Mouse (Mus musculus): Measurements from ENCODE around the gene Cacna1d.

Cacna1d gene

DNA sequence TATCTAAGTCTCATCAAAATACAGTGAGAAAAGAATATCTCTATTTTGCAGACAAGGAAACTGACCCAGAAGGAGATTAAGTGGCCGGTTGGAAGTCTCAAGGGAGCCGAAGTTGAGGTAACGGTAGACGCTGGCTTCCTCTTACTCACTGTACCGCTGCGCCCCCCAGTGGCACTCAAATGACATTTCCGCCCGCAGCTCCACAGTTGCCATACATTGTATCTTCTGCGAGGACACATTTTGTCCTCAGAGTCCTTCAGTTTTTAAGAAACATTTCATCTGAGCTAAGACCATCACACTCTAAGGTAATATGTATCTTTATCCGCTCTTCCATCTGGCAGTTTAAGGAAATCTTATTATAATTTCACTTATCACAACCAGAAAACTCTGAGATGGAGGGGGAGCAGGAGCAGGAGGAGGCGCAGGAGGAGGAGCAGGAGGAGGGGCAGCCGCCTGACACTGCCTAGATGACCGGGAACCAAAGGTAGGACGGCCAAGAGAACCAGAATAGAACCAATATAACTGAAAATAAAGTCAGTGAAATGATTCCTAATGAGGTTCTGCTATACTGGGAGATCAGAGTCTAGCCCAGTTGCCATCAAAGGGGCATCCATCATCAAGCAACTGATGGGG lies 31.2 kb downstream of the Cacna1d start:
- in situ Hi-C loops (cut with MboI, MseI), result loop anchor here (5.0 kb wide), 1 partner anchor 318 kb away; no protein-coding TSS in a partner anchor

GRCm38 (mm10) chr14:30458820-30459219 lies 32.4 kb downstream of the Cacna1d start:
- in situ Hi-C loops (cut with MboI, MseI), result loop anchor here (5.0 kb wide), 1 partner anchor 317 kb away; no protein-coding TSS in a partner anchor

DNA sequence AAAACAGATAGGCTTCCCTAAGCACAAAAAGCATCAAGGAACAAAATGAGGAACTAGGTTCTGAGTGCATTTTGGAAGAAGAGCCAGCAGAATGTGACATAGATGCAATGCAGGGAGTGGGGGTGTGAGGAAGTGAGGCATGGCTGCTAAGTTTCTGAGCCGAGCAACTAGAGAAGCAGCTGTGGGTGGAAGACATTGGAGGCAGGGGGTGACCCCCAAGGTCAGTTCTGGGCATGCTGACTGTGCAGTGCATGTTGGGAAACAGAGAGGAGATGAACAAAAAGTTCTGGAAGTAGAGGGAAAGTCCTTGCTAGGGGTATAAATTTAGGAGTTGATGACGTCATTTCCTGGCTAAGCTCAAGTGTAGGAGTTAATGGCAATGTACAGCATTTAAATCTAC lies 33.4 kb downstream of the Cacna1d start:
- in situ Hi-C loops (cut with MboI, MseI), result loop anchor here (5.0 kb wide), 1 partner anchor 316 kb away; no protein-coding TSS in a partner anchor

GRCm38 (mm10) chr14:30457436-30457835 lies 33.8 kb downstream of the Cacna1d start:
- in situ Hi-C loops (cut with MboI, MseI), result loop anchor here (5.0 kb wide), 1 partner anchor 315 kb away; no protein-coding TSS in a partner anchor

- in situ Hi-C loops (cut with MboI, MseI), result loop anchor here (5.0 kb wide), 1 partner anchor 314 kb away; no protein-coding TSS in a partner anchor
These were observed 35.3 kb downstream of the Cacna1d start for GRCm38 (mm10) chr14:30455801-30456595.

GRCm38 (mm10) chr14:30439915-30440314 lies 51.3 kb downstream of the Cacna1d start:
- in situ Hi-C loops (cut with MboI, MseI), result no loop called here

GRCm38 (mm10) chr14:30435316-30435715 lies 55.9 kb downstream of the Cacna1d start:
- in situ Hi-C loops (cut with MboI, MseI), result no loop called here

GRCm38 (mm10) chr14:30430446-30430845 lies 60.8 kb downstream of the Cacna1d start:
- in situ Hi-C loops (cut with MboI, MseI), result no loop called here

DNA sequence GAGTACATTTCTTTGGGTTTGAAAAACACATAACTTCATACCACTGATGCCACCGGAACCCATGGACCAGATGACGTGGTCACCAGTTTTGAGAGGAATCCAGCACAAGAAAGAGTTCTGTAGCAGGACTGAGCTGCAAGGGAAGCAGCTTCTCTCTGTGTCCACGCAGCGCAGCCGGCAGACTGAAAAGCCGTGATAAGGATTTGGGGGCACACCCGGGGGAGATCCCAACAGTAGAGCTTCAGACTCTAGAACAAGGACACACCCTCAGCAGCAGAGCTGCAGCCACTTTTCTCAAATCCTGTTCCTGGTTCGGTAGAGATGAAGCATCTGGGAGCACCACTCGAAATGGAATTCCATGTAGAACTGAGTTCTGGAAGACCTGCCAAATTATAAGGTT lies 61.2 kb downstream of the Cacna1d start:
- in situ Hi-C loops (cut with MboI, MseI), result no loop called here

- in situ Hi-C loops (cut with MboI, MseI), result no loop called here
These were observed 61.6 kb downstream of the Cacna1d start for GRCm38 (mm10) chr14:30429606-30430005.

DNA sequence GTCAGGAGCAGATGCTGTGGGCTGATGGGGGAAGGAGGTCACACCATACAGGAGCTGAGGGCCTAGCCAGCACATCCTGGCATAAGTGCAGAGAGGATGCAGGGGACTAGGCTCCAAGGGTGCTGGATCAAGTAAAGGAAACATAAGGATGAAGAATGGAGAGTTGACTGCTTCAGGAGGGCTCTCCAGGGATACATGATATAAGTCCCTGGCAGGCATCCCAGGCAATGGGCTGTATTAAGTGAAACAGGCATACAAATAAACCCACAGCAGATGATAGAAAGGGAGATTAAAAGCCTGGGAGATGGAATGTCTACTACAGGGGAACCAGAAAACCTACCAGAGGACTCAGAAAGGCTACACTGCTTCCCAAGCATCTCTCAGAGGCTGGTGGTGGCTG lies 62.5 kb downstream of the Cacna1d start:
- in situ Hi-C loops (cut with MboI, MseI), result no loop called here

DNA sequence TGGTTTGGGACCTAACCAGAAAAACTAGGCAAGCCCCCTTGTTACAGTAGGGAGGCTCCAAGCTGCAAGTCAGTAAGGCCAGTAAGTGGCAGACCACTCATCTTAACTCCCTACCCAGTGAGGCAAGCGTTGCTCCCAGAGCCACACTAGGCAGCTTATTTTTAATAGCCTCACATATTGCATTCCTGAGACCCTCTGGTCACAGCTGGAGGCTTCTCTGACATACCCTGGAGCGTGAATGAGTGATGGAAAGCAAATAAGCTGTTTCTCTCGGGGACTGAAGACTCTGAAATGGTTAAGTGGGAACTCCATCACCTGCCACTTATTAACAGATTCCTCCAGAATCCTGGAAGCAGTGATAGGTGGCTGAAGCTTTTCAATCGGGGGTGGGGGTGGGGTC lies 65.4 kb downstream of the Cacna1d start:
- in situ Hi-C loops (cut with MboI, MseI), result no loop called here

DNA sequence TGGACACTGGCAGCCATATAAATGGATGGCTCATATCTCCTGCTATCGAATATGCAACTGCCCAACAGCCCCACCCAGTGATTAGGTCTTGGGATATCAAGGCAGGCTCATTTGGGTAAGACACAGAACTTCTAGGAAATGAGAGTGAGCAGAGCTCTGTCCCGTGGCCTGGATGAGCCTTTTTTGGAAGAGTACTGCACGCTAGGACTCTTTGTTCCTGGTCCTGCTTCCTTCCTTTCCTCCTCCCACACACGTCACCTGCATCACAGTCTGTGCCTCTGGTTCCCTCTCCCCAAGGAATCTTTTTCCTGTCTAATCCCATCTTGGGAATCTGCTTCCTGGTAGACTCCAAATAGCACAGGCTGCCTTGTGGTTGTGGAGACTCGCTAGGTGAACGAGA lies 66.1 kb downstream of the Cacna1d start:
- in situ Hi-C loops (cut with MboI, MseI), result no loop called here

GRCm38 (mm10) chr14:30424638-30425037 lies 66.6 kb downstream of the Cacna1d start:
- in situ Hi-C loops (cut with MboI, MseI), result loop anchor here (5.0 kb wide), 1 partner anchor 62 kb away; no protein-coding TSS in a partner anchor

DNA sequence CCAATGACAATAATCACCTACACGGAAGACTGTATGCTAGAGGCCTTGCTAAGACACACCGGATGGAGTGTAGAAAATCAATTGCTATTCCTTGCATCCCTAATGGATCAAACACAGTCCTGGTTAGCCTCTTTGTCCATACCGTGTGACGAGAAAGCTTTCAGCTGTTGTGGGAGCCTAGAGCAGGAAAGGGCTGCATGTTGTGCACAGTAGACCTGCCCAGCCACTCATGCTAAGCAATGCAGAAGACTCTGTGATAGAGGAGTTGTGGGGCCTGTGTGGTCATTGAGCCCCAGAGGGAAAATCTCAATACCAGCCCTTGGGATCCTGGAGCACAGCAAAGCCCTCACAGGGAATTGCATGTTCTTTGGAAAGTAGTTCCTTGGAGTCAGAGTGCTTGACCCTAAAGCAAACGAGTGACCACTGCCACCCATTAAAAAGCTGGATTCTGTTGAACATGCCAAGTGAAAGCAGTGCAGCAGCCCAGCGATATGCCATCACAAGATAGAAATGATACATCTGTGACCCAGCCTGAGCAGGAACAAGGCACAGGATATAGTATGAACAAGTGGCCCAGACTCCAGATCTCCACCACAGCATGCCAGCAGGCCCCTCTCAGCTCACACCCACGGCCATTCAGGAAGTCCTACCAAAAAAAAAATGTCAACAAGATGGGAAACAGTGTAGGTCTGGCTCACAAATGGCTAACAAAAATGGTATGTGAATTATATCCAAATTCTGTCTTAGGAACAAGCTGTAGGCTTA lies 68.7 kb downstream of the Cacna1d start:
- in situ Hi-C loops (cut with MboI, MseI), result loop anchor here (5.0 kb wide), 1 partner anchor 60 kb away; no protein-coding TSS in a partner anchor

DNA sequence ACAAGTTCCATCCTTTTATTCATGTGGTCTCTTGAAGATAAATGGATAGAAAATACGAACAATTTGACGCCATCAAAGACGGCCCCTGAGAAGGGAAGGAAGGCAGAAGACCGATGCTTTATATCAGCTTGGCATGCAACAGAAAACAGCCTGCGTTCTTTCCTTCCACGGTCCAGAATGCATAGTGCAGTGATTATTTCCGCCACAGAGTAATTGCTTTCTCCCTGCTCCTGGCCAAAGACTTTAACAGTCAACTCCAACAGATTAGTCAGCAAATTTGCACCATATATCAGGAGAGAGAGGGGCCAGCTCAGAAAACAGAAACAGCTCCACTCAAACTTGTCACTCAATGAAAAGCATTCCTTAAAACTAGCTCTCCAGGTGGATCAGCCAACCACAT lies 71.8 kb downstream of the Cacna1d start:
- in situ Hi-C loops (cut with MboI, MseI), result no loop called here

GRCm38 (mm10) chr14:30419046-30419445 lies 72.2 kb downstream of the Cacna1d start:
- in situ Hi-C loops (cut with MboI, MseI), result no loop called here

DNA sequence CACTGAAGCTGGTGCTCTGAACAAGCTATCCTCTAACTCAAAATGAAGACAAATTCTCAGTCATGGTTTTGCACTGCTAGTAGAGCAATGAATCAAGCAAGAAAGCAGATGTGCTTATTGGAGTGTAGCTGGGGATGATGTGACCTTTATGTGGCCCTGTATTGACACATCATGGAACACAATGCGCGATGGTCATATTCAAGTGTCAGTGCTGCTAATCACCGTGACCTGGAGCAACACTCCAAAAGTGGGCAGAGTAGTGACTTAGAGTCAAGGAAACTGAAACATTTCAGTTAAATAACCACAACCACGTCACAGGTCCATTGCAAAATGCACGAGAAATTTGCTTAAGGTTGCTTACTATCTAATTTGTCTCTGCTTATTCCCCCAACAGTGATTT lies 75.4 kb downstream of the Cacna1d start:
- in situ Hi-C loops (cut with MboI, MseI), result no loop called here

- in situ Hi-C loops (cut with MboI, MseI), result no loop called here
These were observed 77.1 kb downstream of the Cacna1d start for GRCm38 (mm10) chr14:30414131-30414530.

DNA sequence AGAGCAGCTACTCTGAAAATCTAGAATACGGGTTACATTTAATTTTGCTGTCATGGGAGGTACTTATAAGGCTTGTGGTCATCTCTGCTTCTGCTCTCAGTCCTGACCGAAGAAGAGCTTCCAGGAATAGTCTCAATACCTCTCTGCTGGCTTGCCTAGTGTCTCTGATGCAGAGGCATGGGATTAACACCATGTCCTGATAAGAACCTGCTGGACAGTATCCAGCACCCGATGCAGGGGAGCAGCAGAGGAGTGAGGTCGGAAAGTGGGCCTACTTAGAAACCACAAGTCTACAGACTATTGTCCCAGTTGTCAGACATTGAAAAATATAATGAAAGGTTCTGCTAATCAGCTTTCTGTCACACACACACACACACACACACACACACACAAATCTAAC lies 81.9 kb downstream of the Cacna1d start:
- in situ Hi-C loops (cut with MboI, MseI), result no loop called here

- in situ Hi-C loops (cut with MboI, MseI), result no loop called here
These were observed 85.6 kb downstream of the Cacna1d start for GRCm38 (mm10) chr14:30405456-30406225.
